Mouse (Mus musculus): ENCODE results near the gene Gucy2g.
"Not testable (repeated sequence)": the region's sequence is repeated elsewhere in the genome, so short reads cannot be mapped to it uniquely, and the experiment has no call there.

The Gucy2g gene

DNA sequence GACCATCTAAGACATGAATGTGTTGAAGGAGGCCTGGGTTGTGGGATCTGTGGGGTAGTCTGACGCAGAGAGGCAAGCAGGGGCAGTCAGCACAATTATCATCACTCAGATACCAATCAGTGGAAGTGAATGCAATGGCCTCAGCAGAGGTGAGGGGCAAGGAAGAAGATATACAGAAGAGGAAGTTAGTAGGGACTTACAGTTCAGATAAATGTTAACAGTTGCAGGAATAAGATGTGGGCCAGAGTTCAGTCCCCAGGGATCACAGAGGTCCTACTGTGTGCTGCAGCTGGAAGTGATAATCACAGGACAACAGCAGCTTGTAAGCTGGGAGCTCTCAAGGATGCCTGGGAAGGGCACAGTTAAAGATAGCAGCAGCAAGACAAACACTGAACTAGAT lies 76.9 kb downstream of the Gucy2g start:
- DNase-seq (ENCODE audit: low spot score): no peak

GRCm38 (mm10) chr19:55162271-55162670 lies 78.8 kb downstream of the Gucy2g start:
- DNase-seq (ENCODE audit: low spot score): no peak

DNA sequence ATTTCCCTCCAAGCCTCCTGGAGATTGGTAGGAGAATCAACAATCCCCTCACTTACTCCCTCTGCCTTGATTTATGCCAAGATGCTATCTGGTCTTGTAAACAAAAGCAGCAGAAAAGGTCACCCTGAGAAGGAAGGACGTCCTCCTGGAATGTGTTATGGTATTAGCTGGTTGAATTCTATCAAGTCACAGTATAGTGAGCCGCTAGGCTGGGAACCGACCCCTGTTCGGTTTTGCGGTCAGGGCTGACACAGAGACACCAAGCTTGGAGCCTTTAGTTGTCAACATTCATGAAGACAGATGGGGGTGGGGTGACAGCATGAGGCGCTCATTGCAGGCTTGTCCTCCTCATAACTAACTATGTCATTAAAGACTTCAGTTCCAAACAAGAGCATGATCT lies 81.2 kb downstream of the Gucy2g start:
- DNase-seq (ENCODE audit: low spot score): no peak

- no peak for DNase-seq (ENCODE audit: low spot score)
Measured at GRCm38 (mm10) chr19:55158606-55159005, 82.4 kb downstream of the Gucy2g start.

- no peak for DNase-seq (ENCODE audit: low spot score)
Measured at GRCm38 (mm10) chr19:55157029-55157428, 84.0 kb downstream of the Gucy2g start.

DNA sequence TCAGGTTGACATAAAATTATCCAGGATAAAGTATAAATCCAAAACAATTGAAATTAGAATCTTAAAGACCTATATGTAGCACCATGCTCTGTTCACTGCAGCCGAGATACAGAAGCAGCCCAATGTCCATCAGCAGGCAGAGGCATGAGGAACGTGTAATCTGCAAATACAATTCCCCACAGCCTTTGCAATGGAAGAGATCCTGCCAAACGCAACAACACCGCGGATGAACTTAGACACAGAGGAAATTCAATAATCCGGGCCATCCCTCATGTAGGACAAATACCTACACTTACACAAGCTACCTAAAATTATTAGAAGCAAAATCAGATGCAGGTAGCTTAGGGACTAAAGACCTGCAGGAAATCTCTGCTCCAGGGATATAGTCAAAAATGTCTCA lies 88.1 kb downstream of the Gucy2g start:
- DNase-seq (ENCODE audit: low spot score): no peak

DNA sequence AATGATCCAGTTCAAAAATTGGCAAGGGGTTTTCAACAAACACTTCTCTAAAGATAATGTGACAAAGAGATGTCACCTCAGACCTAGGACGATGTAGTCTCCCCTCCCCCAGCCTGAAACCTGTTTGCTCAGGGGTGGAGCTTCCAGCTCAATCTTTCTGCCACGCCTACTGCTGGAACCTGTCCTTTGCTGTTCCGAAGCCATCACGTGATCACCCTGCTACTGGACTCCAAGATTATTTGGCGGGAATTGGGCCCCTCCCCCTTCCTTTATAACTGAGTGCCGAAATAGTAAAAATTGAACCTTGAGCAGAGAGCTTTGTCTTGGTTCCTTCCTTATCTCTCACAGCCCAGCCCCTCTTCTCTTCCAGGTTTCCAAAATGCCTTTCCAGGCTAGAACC lies 88.8 kb downstream of the Gucy2g start:
- DNase-seq (ENCODE audit: low spot score): not testable (repeated sequence)

- DNase-seq (ENCODE audit: low spot score): no peak
Measured at GRCm38 (mm10) chr19:55149646-55150045, 91.4 kb downstream of the Gucy2g start.

- DNase-seq (ENCODE audit: low spot score): no peak
Measured at GRCm38 (mm10) chr19:55148109-55148508, 92.9 kb downstream of the Gucy2g start.
